Mouse (Mus musculus) liver, adult 2 months (tissue): Measurements from ENCODE around the gene Atrnl1.

ENCODE experiments used
- CTCF ChIP-seq: fragments of 200-500 bp; IDR thresholded peaks from 2 replicates; pipeline ENCODE4 v1.5.1; 2011; ENCODE audit warnings: low read depth, low read length, control low read depth
- POLR2A ChIP-seq: fragments of 200-500 bp; IDR thresholded peaks from 2 replicates; pipeline ENCODE4 v1.6.1; 2011; ENCODE audit warnings: low read length, control low read depth; ENCODE audit not compliant: insufficient read depth; ENCODE audit errors: extremely low read depth

DNA sequence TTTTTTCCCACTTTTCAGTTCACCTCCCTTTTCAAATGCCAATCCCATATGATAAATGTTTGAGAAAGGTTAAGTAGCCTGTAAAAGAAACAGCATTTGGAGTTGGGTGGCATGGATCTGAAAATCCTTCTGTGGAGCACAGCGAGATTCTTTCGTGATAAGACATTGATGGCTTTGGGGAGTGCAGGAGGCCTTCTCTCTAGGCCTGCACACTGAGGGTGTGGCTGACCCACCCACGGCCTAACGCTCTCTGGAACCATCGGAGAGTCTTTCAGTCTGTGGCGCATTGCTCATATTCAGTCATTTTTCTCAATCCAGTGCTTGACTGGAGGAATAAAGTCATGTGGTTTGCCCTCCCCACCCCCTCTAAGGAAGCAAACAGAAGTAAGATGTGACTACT lies 506.8 kb downstream of the Atrnl1 start:
- no peak for TF ChIP-seq CTCF
- no peak for TF ChIP-seq POLR2A
